Mouse (Mus musculus): ENCODE data around the gene St6gal1.

St6gal1 gene

GRCm38 (mm10) chr16:23223871-23224469 is 570 bp upstream of the St6gal1 start:
- DNase-seq, result peak; percentile 51

GRCm38 (mm10) chr16:23225069-23225721 is 655 bp downstream of the St6gal1 start:
- DNase-seq, result peak; percentile 85

GRCm38 (mm10) chr16:23225821-23226600 is 1.5 kb downstream of the St6gal1 start:
- peak; percentile 73 for DNase-seq

GRCm38 (mm10) chr16:23226601-23227351 is 2.2 kb downstream of the St6gal1 start:
- peak; percentile 58 for DNase-seq

- no peak for DNase-seq
Observed at GRCm38 (mm10) chr16:23227851-23228250, 3.3 kb downstream of the St6gal1 start.

- DNase-seq, result peak; percentile 28
Observed at GRCm38 (mm10) chr16:23228486-23228885, 3.9 kb downstream of the St6gal1 start.

GRCm38 (mm10) chr16:23229945-23230344 is 5.4 kb downstream of the St6gal1 start:
- no peak for DNase-seq

- no peak for DNase-seq
Observed at GRCm38 (mm10) chr16:23231168-23231567, 6.6 kb downstream of the St6gal1 start.

- DNase-seq, result no peak
Observed at GRCm38 (mm10) chr16:23232691-23233090, 8.2 kb downstream of the St6gal1 start.

GRCm38 (mm10) chr16:23233496-23233895 is 9.0 kb downstream of the St6gal1 start:
- no peak for DNase-seq

GRCm38 (mm10) chr16:23234557-23234956 is 10.0 kb downstream of the St6gal1 start:
- DNase-seq, result no peak

- DNase-seq, result no peak
Observed at GRCm38 (mm10) chr16:23235173-23235694, 10.7 kb downstream of the St6gal1 start.

GRCm38 (mm10) chr16:23239583-23239982 is 15.0 kb downstream of the St6gal1 start:
- DNase-seq, result no peak

GRCm38 (mm10) chr16:23240049-23240949 is 15.8 kb downstream of the St6gal1 start:
- DNase-seq, result no peak

GRCm38 (mm10) chr16:23240950-23241259 is 16.4 kb downstream of the St6gal1 start:
- no peak for DNase-seq

- DNase-seq, result no peak
Observed at GRCm38 (mm10) chr16:23243726-23244425, 19.3 kb downstream of the St6gal1 start.

- DNase-seq, result no peak
Observed at GRCm38 (mm10) chr16:23244486-23244885, 19.9 kb downstream of the St6gal1 start.

GRCm38 (mm10) chr16:23249285-23249684 is 24.7 kb downstream of the St6gal1 start:
- DNase-seq, result no peak

- DNase-seq, result no peak
Observed at GRCm38 (mm10) chr16:23249762-23250161, 25.2 kb downstream of the St6gal1 start.

- no peak for DNase-seq
Observed at GRCm38 (mm10) chr16:23250556-23251444, 26.3 kb downstream of the St6gal1 start.
